Comparison of ENCODE assay signal across 9 mouse cellular contexts in the genomic region with DNA sequence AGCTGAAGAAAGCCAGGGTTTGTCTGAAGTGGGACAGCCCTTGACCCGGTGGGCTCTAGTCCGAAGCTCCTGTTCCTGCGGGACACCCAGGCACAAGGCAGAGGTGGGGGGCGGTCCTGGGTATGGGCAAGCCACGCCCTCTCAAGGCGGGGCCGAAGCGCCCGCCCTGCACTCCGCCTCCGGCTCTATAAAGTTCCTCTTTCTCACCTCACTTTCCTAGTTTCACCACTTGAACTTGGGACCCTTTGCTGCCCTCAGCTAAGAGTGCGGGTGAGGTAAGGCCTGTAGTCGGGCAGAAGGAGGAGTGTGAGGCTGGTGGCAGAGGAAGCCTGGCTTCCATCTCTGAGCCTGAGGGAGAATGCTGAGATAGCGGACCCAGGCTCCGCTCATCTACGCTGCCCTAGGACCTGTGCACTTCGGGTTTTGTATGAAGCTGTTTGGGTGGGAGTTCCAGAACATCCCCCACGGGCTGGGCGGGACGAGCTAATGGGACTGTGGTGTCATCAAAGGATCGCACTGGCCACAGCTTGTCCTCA. TPM values are rescaled to one million over a fixed set of nuclear protein-coding genes. Genes with fewer than 3 reads are reported as not detected.
DNase-seq lines count a peak whose midpoint lies in the region; ATAC-seq and TF ChIP-seq lines count a peak whose summit lies in the region.
"Had no signal": no experiment of that assay in that cellular context is flagged by ENCODE, and none has a peak within 500 bp of the region (broad histone marks: within the 10 kb centered on the region; RNA-seq: fewer than 3 reads in every experiment).

Gene Irf4, plus strand, starts transcription at position 206 of the 536 bp plus-strand sequence.

- H3K4me2 ChIP-seq in intestine, embryonic 14.5 days (ENCODE audit: low read length) = peak within 1 kb of the TSS; percentile 60
- peak within 1 kb of the TSS; percentile 55 for H3K4me2 ChIP-seq in liver, embryonic 16.5 days (ENCODE audit: low read depth, low read length)

- peak; percentile 78 for ATAC-seq in intestine, embryonic 14.5 days (replicated peaks; ENCODE audit: low FRiP score, low TSS enrichment, low read depth)
- 0 out of 2 replicates have a peak, but pooled peaks have one; percentile 47 for ATAC-seq in liver, embryonic 16.5 days (ENCODE audit: low read depth)

- no peaks in the 10 kb centered on the region for H3K36me3 ChIP-seq in intestine, embryonic 14.5 days (ENCODE audit: control insufficient read depth, insufficient read depth, low read length)
- no peaks in the 10 kb centered on the region for H3K36me3 ChIP-seq in liver, embryonic 16.5 days (ENCODE audit: control insufficient read depth, insufficient read depth)
- no peaks in the 10 kb centered on the region for H3K36me3 ChIP-seq in thymus, adult 2 months (ENCODE audit: control insufficient read depth, insufficient read depth, low read length)

- 0 out of 2 replicates have a peak, but pooled peaks have one; percentile 21 for TF ChIP-seq POLR2A in thymus, adult 2 months (IDR thresholded peaks at IDR 0.05; ENCODE audit: control insufficient read depth, extremely low read depth, insufficient read depth, low read length, poor library complexity)

- H3K9me3 ChIP-seq in intestine, embryonic 14.5 days (ENCODE audit: control insufficient read depth, low read length) = no peaks in the 10 kb centered on the region
- no peaks in the 10 kb centered on the region for H3K9me3 ChIP-seq in liver, embryonic 16.5 days (replicated peaks; ENCODE audit: control insufficient read depth, low read length)

- peaks cover 61% of the 10 kb centered on the region for H3K27me3 ChIP-seq in intestine, embryonic 14.5 days (replicated peaks; ENCODE audit: control insufficient read depth, insufficient read depth, low read length)
- H3K27me3 ChIP-seq in liver, embryonic 16.5 days (ENCODE audit: control insufficient read depth, insufficient read depth, low read depth, low read length) = peaks cover 38% of the 10 kb centered on the region
- H3K27me3 ChIP-seq in thymus, adult 2 months (ENCODE audit: control insufficient read depth, insufficient read depth, low read length) = no peaks in the 10 kb centered on the region; the same call in 1 of the 2 replicates

- no peak within 1 kb of the TSS for H3K27ac ChIP-seq in brown adipose tissue, adult 24 weeks (replicated peaks; ENCODE audit: low read depth, low read length)
- no peak within 1 kb of the TSS for H3K27ac ChIP-seq in intestine, embryonic 14.5 days (ENCODE audit: low read depth)
- no peak within 1 kb of the TSS for H3K27ac ChIP-seq in liver, embryonic 16.5 days (ENCODE audit: low read length)
- no peak within 1 kb of the TSS for H3K27ac ChIP-seq in thymus, adult 2 months (ENCODE audit: control insufficient read depth, insufficient read depth, low read length)

- DNase-seq in ES-CJ7 (ENCODE audit: low read depth, low spot score) = peak; percentile 33
- DNase-seq in gastrocnemius, postnatal 36 days = peak; percentile 56 to 67
- peak; percentile 65 for DNase-seq in intestine, embryonic 14.5 days (ENCODE audit: low spot score)
- DNase-seq in natural killer cell, adult 2 months (ENCODE audit: low spot score in 2 of 2) = peak; percentile 26 to 82
- peak; percentile 79 for DNase-seq in thymus, adult 2 months
- no peak for DNase-seq in left cerebral cortex, adult 18-20 months (ENCODE audit: low spot score in 2 of 2)

- TF ChIP-seq CTCF in thymus, adult 2 months (IDR thresholded peaks at IDR 0.05; ENCODE audit: borderline replicate concordance, control insufficient read depth, extremely low read depth, insufficient read depth, low read length, poor library complexity) = no peak

- H3K9ac ChIP-seq in intestine, embryonic 14.5 days (ENCODE audit: low read length) = no peak within 1 kb of the TSS
- H3K9ac ChIP-seq in liver, embryonic 16.5 days (ENCODE audit: low read depth, low read length) = no peak within 1 kb of the TSS

- intact Hi-C loops in gastrocnemius, postnatal 36 days (cut with DNase I) = no loop called here

- peaks cover 2% of the 10 kb centered on the region; the same call in 1 of the 2 replicates for H3K4me1 ChIP-seq in brown adipose tissue, adult 24 weeks (ENCODE audit: control insufficient read depth, insufficient read depth, insufficient read length, low read length)
- 0 out of 2 replicates have a peak, but pooled peaks cover 4% of the 10 kb centered on the region for H3K4me1 ChIP-seq in intestine, embryonic 14.5 days (replicated peaks; ENCODE audit: control insufficient read depth, insufficient read depth, low read length)
- no peaks in the 10 kb centered on the region; the same call in 1 of the 2 replicates for H3K4me1 ChIP-seq in liver, embryonic 16.5 days (ENCODE audit: control insufficient read depth, low read depth, low read length)
- H3K4me1 ChIP-seq in thymus, adult 2 months (replicated peaks; ENCODE audit: control insufficient read depth, insufficient read depth, low read length) = peaks cover 27% of the 10 kb centered on the region

- H3K4me3 ChIP-seq in brown adipose tissue, adult 24 weeks (ENCODE audit: insufficient read depth, low read depth, low read length) = peak within 1 kb of the TSS; percentile 63
- peak within 1 kb of the TSS; percentile 36 for H3K4me3 ChIP-seq in intestine, embryonic 14.5 days (ENCODE audit: low read depth, low read length)
- peak within 1 kb of the TSS; percentile 49 for H3K4me3 ChIP-seq in liver, embryonic 16.5 days (ENCODE audit: low read depth, low read length)
- H3K4me3 ChIP-seq in thymus, adult 2 months (ENCODE audit: control insufficient read depth, insufficient read depth, low read length) = peak within 1 kb of the TSS; percentile 51
- H3K4me3 ChIP-seq: erythroblast, embryonic 14.5 days had no signal

- WGBS in intestine, embryonic 14.5 days = under 1% methylated on average over 21 of the region's 21 CpGs
- WGBS in liver, embryonic 16.5 days (ENCODE audit: insufficient replicate concordance) = 3% methylated on average over 21 of the region's 21 CpGs
- WGBS in thymus, adult 2 months = 4% methylated on average over 21 of the region's 21 CpGs

RNA-seq across cellular contexts. Expression of gene Irf4, which starts in this region (rescaled TPM):
- 2.7 and 8.0 TPM in 2 replicates for polyA plus RNA-seq in brown adipose tissue, adult 24 weeks (2012; ENCODE audit: insufficient read depth, insufficient read length, missing spikeins)
- under 1 TPM; 0.79 TPM for total RNA-seq in gastrocnemius, postnatal 36 days (2021)
- polyA plus RNA-seq in intestine, embryonic 14.5 days (2014; fragmentation: Nextera tagmentation; extraction: Ambion mirVana) = 0.04 and 0.07 TPM in 2 replicates
- 0.28 and 0.55 TPM in 2 replicates for polyA plus RNA-seq in liver, embryonic 16.5 days (2015; fragmentation: Nextera tagmentation; extraction: Ambion mirVana)
- 6.6 and 7.4 TPM in 2 replicates for polyA plus RNA-seq in thymus, adult 2 months (2012; rRNA removed)
- total RNA-seq in left cerebral cortex, adult 18-20 months (2021) = under 1 TPM; 0.26 TPM
- polyA plus RNA-seq: erythroblast, embryonic 14.5 days had no signal

Comparison
In these comparisons a context has a peak if more than half of its experiments do, and no peak if none do; other contexts are left out.
1. Peak in DNase-seq in gastrocnemius, postnatal 36 days; RNA of the gene not detected or under 1 TPM.
2. Peak in DNase-seq, ATAC-seq, H3K4me3 ChIP-seq and H3K4me2 ChIP-seq in intestine, embryonic 14.5 days; RNA of the gene not detected or under 1 TPM.
3. Peak in ATAC-seq, H3K4me3 ChIP-seq and H3K4me2 ChIP-seq in liver, embryonic 16.5 days; RNA of the gene not detected or under 1 TPM.
4. DNase-seq: peak in ES-CJ7 (single experiment), natural killer cell, adult 2 months (2 of 2) and thymus, adult 2 months (single experiment); none in left cerebral cortex, adult 18-20 months (0 of 2).
5. Peak in every context shown above with its lines, with median percentiles within 50 percentile points of each other: H3K4me3 ChIP-seq.